Mouse (Mus musculus): ENCODE measurements around the gene Nup210l.

GRCm38 (mm10) chr3:90102239-90102638, 1.7 kb upstream of the Nup210l start:
- no peak for TF ChIP-seq CTCF (IDR thresholded peaks at IDR 0.05)
- TF ChIP-seq EP300 (IDR thresholded peaks at IDR 0.05), result no peak; the same call in 1 of the 2 replicates
